Mouse (Mus musculus): ENCODE results near the gene Prepl.

Gene Prepl

DNA sequence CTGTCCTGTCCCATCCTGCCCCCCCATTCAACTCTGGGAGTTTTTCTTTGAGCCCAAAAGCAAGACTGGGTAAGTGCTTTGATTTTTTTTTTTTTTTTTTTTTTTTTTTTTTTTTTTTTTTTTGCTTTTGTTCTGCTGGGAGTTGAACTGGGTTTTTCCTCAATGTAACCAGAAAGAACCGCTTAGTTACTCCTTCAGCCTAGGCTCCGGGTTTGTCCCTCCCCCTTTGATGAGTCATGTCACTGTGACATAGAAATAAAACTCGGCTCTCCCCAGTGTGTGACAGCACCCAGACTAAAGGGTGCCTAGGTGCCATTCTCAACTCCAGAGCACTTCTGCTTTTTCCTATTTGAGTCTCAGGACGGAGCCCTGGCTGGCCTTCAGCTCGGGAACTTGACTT lies 71.2 kb downstream of the Prepl start:
- DNase-seq = no peak

GRCm38 (mm10) chr17:85018344-85018743 lies 71.7 kb downstream of the Prepl start:
- no peak for DNase-seq

DNA sequence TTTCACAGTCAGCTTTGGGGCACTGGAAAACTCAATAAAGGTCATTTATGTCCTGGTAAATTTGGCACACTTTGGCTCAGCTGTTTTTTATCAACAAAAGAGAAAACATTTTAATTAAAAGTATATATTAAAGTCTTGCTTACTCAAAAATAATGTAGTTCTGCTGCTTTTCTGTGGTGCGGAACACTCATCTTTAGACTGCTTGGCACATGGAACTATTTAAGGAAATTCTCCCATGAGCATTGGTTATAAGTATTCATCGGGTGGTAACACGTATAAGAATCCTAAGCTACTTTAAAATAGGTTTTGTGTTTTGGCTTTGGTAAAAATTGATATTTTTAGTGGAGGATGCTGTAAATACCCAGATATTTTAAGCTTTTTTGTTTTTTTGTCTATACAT lies 75.4 kb downstream of the Prepl start:
- no peak for DNase-seq

- DNase-seq = no peak
These were observed 76.6 kb downstream of the Prepl start for GRCm38 (mm10) chr17:85013485-85013884.
